Comparison of ENCODE assay signal across 14 mouse cellular contexts in the genomic region with DNA sequence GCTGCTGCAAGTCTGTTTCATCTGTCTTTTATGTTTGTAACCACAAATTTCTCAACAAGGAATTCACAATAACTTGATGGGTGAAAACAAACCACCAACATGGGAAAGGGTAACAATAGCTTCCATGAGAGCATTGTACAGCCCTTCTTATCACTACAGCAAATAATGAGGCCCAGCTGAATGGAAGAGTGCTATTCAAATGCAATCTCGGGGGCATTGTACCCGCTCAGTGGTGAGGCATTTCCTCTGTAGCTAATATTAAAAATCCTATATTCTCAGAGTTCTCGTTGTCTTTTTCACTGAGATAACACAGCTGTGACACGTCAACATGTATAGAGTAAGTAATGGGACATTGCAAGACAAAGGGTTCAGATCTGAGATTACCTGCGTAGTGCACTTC.
"Had no signal": no experiment of that assay in that cellular context is flagged by ENCODE, and none has a peak within 500 bp of the region (broad histone marks: within the 10 kb centered on the region; RNA-seq: fewer than 3 reads in every experiment).

No protein-coding gene starts in this region.

- DNase-seq: kidney, adult 2 months; kidney, postnatal 25 days; layer of hippocampus, adult 9-11 months; liver, embryonic 13.5 days; lung, adult 2 months; lung, postnatal 14 days; lung, postnatal 4 days; thymus, adult 2 months; thymus, postnatal 14 days; thymus, postnatal 4 days had no signal

- H3K9ac ChIP-seq: liver, embryonic 13.5 days; midbrain, embryonic 12.5 days had no signal

- H3K4me3 ChIP-seq: layer of hippocampus, adult 2 months; liver, embryonic 13.5 days; midbrain, embryonic 12.5 days had no signal

- H3K9me3 ChIP-seq: liver, embryonic 13.5 days; midbrain, embryonic 12.5 days had no signal

- ATAC-seq: intestine, postnatal 0 days had no signal

- H3K36me3 ChIP-seq: liver, embryonic 13.5 days; midbrain, embryonic 12.5 days had no signal

- H3K27me3 ChIP-seq: liver, embryonic 13.5 days; midbrain, embryonic 12.5 days had no signal

- H3K4me2 ChIP-seq: liver, embryonic 13.5 days; midbrain, embryonic 12.5 days had no signal

- H3K27ac ChIP-seq: kidney, postnatal 0 days; layer of hippocampus, adult 2 months; liver, embryonic 13.5 days; midbrain, embryonic 12.5 days had no signal

- H3K4me1 ChIP-seq: liver, embryonic 13.5 days; midbrain, embryonic 12.5 days had no signal
